Mouse (Mus musculus) lung, embryonic 15.5 days (tissue): ENCODE measurements around the gene Fryl. TPM values are rescaled to one million over a fixed set of nuclear protein-coding genes. Genes with fewer than 3 reads are reported as not detected.

Experiments used
- ATAC-seq: fragments of 200-750 bp; cut with Nextera tagmentation; 2 replicates; pipeline ENCODE4 v1.8.0; 2017; ENCODE audit warnings: moderate number of reproducible peaks, borderline replicate concordance; ENCODE audit not compliant: low FRiP score, low TSS enrichment; ENCODE audit errors: extremely low read depth
- H3K27ac ChIP-seq: fragments of 300-500 bp; sonication (generic); 2 replicates; pipeline ENCODE4 v1.5.1; 2015; ENCODE audit warnings: moderate library complexity, mild to moderate bottlenecking, inconsistent platforms
- H3K27me3 ChIP-seq: fragments of 300-500 bp; sonication (generic); 2 replicates; pipeline ENCODE4 v1.6.1; 2015; ENCODE audit warnings: inconsistent platforms
- H3K36me3 ChIP-seq: fragments of 300-500 bp; sonication (generic); 2 replicates; pipeline ENCODE4 v1.6.1; 2015; ENCODE audit warnings: inconsistent platforms
- H3K4me1 ChIP-seq: fragments of 300-500 bp; sonication (generic); 2 replicates; pipeline ENCODE4 v1.6.1; 2015; ENCODE audit warnings: inconsistent platforms
- H3K4me2 ChIP-seq: fragments of 300-500 bp; sonication (generic); 2 replicates; pipeline ENCODE4 v1.6.1; 2015; ENCODE audit warnings: inconsistent platforms, mild to moderate bottlenecking, moderate library complexity
- H3K4me3 ChIP-seq: fragments of 300-500 bp; sonication (generic); 2 replicates; pipeline ENCODE4 v1.5.1; 2015; ENCODE audit warnings: mild to moderate bottlenecking, inconsistent platforms
- H3K9ac ChIP-seq: fragments of 300-500 bp; sonication (generic); 2 replicates; pipeline ENCODE4 v1.6.1; 2015; ENCODE audit warnings: inconsistent platforms
- H3K9me3 ChIP-seq: fragments of 300-500 bp; sonication (generic); 2 replicates; pipeline ENCODE4 v1.6.1; 2016; ENCODE audit warnings: inconsistent platforms
- WGBS: fragments of 180-500 bp; shearing (Covaris S2); methylation state at CpG from one replicate; pipeline ENCODE4 v1.1.7; 2015; 5-methylcytosine and 5-hydroxymethylcytosine counted together
- polyA plus RNA-seq: library from polyadenylated mRNA; unstranded; fragments of >200 nt; fragmentation: Nextera tagmentation; extraction: Ambion mirVana; gene quantifications from 2 replicates; pipeline ENCODE4 v1.2.1, GENCODE M21; 2015

Gene Fryl
- polyA plus RNA-seq, 1 experiment from 2014 or later, result 24.5 TPM

DNA sequence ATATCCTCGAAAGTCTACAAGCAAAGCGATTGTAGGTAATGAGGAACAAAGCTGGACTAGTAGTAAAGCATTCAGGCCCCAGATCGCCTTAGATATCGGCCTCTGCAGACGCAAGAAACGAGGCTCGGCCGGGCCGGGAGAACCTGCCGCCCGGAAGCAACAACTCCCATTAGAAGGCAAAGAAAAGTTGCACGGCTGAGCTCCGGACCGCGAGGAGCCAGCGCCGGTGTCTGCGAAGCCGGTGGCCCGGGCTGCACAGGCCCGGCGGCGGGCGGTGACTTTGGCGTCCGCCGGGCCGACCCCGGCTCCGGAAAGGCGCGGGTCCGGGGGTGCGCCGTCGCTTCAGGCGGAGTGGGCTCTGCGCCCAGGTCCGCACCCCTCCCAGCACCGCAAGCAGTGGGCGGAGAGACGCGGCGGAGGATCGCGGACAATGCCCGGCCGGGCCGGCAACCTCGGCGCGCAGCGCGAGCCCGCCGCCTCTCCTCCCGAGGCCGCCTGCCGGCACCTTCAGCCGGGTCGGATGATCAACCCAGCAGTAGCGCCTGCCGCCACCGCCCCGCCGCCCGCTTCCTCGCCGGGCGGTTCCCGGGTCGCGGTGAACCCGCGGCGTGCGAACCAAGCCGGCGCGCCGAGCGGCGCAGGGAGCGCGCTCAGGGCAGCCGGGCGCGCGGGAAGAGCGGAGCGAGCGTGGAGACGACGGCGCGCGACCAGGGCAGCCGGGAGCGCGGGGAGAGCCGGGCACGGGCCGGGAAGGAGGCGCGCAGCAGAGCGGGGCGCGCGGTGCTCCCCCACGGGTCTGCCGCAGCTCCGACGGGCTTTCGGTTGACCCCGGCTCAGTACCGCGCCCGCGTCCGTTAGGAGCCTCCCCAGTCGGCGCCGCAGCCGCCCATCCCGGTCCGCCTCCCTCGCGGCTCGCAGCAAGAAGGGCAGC is 833 bp downstream of the Fryl start:
- Histone ChIP-seq H3K4me2 (peak overlapping the region; percentile 76), H3K9me3 (no peaks in the 10 kb centered on the region), H3K36me3 (no peaks in the 10 kb centered on the region), H3K27me3 (no peaks in the 10 kb centered on the region), H3K4me1 (peaks cover 18% of the 10 kb centered on the region), H3K4me3 (peak overlapping the region; percentile 97), H3K27ac (peak overlapping the region; percentile 93), H3K9ac (peak overlapping the region; percentile 82)
- ATAC-seq, result peak; percentile 67
- WGBS, result under 1% methylated on average over 86 of the region's 129 CpGs

DNA sequence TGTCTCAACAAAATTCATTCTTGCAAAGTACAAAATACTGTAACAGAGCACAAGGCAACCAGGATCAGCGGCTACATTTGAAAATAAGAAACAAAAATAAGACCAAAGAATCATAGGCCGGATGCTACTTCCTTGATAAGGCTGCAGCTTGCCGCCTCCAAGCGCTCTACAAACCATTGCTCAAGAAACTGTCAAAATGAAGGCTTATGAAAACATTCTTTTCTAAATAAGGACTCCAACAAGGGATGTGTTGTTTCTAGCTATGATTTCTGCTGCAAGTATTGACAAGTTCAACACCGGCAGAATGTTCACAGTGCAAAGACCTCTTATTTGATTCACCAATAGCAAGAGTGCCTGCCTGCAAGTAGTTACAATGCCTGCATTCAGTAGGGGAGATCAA is 1.8 kb downstream of the Fryl start:
- Histone ChIP-seq H3K4me1 (peaks cover 18% of the 10 kb centered on the region), H3K36me3 (no peaks in the 10 kb centered on the region), H3K9ac (peak overlapping the region; percentile 82), H3K4me3 (peak overlapping the region; percentile 97), H3K27me3 (no peaks in the 10 kb centered on the region), H3K27ac (no peak overlapping the region; the same call in 1 of the 2 replicates), H3K9me3 (no peaks in the 10 kb centered on the region), H3K4me2 (peak overlapping the region; percentile 76)
- WGBS, result 19% methylated on average over 5 of the region's 5 CpGs
- ATAC-seq, result no peak

DNA sequence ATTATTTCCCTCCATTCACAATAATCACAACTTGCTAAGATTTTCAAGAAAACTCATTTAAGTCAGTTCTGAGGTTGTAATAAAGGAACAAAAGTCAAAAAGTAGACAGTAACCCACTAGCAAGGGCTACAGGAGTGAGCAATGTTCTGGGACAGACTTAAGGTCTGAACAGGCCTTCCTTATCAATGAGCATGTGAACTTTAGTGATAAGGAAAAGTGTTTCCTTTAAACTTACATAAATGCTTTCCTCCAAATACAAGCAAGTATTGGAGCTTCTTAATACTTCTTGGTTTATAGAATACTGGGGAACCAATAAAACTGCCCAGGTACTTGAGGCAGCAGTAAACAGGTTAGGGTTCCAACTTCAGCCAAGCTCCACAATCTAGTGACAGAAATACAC is 3.7 kb downstream of the Fryl start:
- peaks cover 18% of the 10 kb centered on the region for H3K4me1 ChIP-seq
- no peak for ATAC-seq
- H3K27me3 ChIP-seq, result no peaks in the 10 kb centered on the region
- H3K27ac ChIP-seq, result no peak overlapping the region
- no peaks in the 10 kb centered on the region for H3K9me3 ChIP-seq
- H3K9ac ChIP-seq, result no peak overlapping the region
- no peak overlapping the region for H3K4me2 ChIP-seq
- no peak overlapping the region for H3K4me3 ChIP-seq
- H3K36me3 ChIP-seq, result no peaks in the 10 kb centered on the region

DNA sequence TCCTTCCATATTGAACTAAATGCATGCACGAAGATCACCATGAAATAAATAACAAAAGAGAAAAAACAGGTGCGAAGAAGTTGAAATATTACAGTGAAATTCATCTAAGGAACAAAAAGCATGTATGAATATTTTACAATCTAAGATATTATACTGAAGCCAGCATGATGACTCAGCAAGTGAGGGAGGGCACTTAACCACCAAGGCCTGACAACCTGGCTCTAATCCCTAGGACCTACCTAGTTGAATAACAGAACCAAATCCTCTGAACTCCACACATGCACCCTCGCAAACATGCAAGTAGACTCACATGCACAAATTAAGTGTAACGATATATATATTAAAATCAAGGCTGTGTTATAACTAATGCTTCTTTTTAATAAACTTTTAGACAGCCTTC is 7.1 kb downstream of the Fryl start:
- H3K9ac ChIP-seq, result no peak overlapping the region
- no peaks in the 10 kb centered on the region for H3K9me3 ChIP-seq
- H3K4me2 ChIP-seq, result no peak overlapping the region
- no peak overlapping the region for H3K27ac ChIP-seq
- ATAC-seq, result no peak
- WGBS, result 94% methylated on average over 4 of the region's 4 CpGs
- no peak overlapping the region for H3K4me3 ChIP-seq
- H3K4me1 ChIP-seq, result peaks cover 14% of the 10 kb centered on the region
- H3K36me3 ChIP-seq, result no peaks in the 10 kb centered on the region
- H3K27me3 ChIP-seq, result no peaks in the 10 kb centered on the region

DNA sequence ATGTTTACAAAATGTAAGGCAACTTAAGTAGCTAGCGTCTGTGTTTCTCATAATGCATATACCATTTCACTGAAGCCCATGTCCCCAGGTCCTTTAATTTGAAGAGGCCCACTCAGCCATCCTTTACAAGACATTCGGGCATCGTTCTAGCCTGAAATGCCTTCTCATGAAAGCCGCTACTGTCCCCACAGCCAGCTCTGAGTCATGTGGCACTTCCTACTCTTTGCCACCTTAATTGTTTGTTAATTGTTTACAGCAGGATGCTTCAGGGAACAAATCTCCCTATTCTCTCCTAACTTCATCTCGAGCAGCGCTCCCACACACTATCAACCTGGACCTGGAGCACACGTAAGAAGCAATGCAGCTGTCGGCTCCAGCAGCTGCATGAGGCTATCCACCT is 8.2 kb downstream of the Fryl start:
- ATAC-seq, result no peak
- WGBS, result 80% methylated on average over 8 of the region's 8 CpGs
- Histone ChIP-seq H3K27me3 (no peaks in the 10 kb centered on the region), H3K36me3 (no peaks in the 10 kb centered on the region), H3K4me2 (no peak overlapping the region), H3K9me3 (no peaks in the 10 kb centered on the region), H3K9ac (no peak overlapping the region), H3K4me1 (peaks cover 10% of the 10 kb centered on the region; the same call in 1 of the 2 replicates), H3K27ac (no peak overlapping the region), H3K4me3 (no peak overlapping the region)

DNA sequence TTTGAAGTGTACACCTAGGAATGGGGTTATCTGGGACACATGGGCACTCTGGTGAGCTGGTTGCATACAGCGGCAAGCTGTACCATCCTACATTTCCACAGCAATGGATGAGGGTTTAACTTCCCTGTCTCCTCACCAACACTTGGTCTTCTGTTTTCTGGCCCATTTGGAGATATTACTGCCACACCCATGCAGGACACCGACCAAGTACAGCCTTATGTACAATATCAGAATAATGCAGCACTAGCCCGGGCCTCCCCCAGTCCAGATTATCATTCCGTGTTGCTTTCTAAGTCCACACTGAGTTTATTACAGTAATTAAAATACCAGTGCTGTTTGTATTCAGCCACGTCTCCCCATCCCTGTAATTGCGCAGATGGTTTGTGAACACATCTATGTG is 10.0 kb downstream of the Fryl start:
- Histone ChIP-seq H3K9me3 (no peaks in the 10 kb centered on the region), H3K36me3 (no peaks in the 10 kb centered on the region), H3K4me3 (no peak overlapping the region), H3K27me3 (no peaks in the 10 kb centered on the region), H3K27ac (no peak overlapping the region), H3K4me1 (peaks cover 6% of the 10 kb centered on the region; the same call in 1 of the 2 replicates), H3K4me2 (no peak overlapping the region), H3K9ac (no peak overlapping the region)
- ATAC-seq, result no peak
- 90% methylated on average over 6 of the region's 6 CpGs for WGBS

DNA sequence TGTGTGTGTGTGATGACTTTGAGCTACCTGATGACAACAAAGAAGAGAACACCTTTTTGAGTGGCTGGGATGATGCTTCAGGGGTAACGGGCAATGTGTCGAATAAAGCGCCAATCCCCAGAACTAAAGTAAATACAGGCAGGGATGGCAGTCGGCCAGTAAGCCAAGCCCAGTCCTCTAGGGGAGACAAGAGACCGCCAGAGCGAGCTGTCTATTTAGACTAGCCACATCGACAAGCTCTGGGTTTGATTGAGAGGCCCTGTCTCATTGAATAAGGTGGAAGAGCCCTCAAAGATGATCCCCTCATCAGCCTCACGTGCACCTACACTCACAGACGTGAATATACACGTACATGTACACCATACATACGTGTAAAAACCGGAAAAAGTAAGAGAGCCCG is 12.0 kb downstream of the Fryl start:
- Histone ChIP-seq H3K27ac (no peak overlapping the region), H3K4me2 (no peak overlapping the region), H3K9me3 (no peaks in the 10 kb centered on the region), H3K4me1 (peaks cover 6% of the 10 kb centered on the region; the same call in 1 of the 2 replicates), H3K9ac (no peak overlapping the region), H3K4me3 (no peak overlapping the region), H3K36me3 (no peaks in the 10 kb centered on the region), H3K27me3 (no peaks in the 10 kb centered on the region)
- 45% methylated on average over 13 of the region's 13 CpGs for WGBS
- peak; percentile 35; the same call in 1 of the 2 replicates for ATAC-seq

DNA sequence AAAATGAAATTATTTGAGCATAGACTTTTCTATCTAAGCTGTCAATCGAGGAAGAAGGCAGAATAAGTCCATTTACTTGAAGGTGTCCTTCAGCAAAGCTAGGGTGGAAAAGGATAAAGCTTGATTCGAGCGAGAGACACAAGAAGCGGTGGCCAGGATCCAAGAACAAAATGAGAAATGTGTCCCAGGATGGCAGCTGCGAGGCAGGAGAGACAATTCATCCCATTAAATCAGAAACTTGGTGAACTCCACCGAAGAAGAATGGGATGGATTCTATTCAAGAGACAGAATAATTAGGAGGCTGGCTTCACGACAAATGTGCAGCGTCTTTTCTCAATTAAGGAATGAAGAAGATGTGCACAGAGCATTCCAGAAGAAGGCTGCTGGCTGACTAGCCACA is 14.5 kb downstream of the Fryl start:
- Histone ChIP-seq H3K9ac (no peak overlapping the region), H3K27ac (no peak overlapping the region), H3K4me2 (no peak overlapping the region), H3K9me3 (no peaks in the 10 kb centered on the region), H3K27me3 (no peaks in the 10 kb centered on the region), H3K36me3 (no peaks in the 10 kb centered on the region), H3K4me1 (peaks cover 6% of the 10 kb centered on the region; the same call in 1 of the 2 replicates), H3K4me3 (no peak overlapping the region)
- WGBS, result 59% methylated on average over 8 of the region's 8 CpGs
- no peak for ATAC-seq

DNA sequence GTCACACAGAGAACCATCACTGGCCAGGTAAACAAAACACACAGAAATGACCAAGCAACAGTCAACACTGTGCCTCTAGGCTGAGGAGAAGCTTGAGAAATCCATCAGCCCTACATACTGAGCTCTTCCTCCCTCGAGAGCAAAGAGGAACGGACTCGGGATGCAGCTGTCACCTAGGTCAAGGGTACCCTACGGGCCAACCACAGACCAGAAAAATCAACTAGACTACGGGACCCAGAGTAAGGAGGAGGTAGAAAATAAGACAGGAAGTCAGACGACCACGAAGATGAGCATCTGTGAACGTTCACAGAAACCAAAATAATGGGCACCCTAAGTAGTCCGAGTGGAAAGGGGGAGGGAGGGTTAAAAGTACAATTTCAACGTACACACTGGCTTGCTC is 15.1 kb downstream of the Fryl start:
- no peak overlapping the region for H3K4me3 ChIP-seq
- H3K27me3 ChIP-seq, result no peaks in the 10 kb centered on the region
- H3K4me1 ChIP-seq, result peaks cover 6% of the 10 kb centered on the region; the same call in 1 of the 2 replicates
- no peak overlapping the region for H3K4me2 ChIP-seq
- WGBS, result 68% methylated on average over 10 of the region's 10 CpGs
- no peak overlapping the region for H3K9ac ChIP-seq
- no peaks in the 10 kb centered on the region for H3K9me3 ChIP-seq
- no peak for ATAC-seq
- H3K27ac ChIP-seq, result no peak overlapping the region
- no peaks in the 10 kb centered on the region for H3K36me3 ChIP-seq

DNA sequence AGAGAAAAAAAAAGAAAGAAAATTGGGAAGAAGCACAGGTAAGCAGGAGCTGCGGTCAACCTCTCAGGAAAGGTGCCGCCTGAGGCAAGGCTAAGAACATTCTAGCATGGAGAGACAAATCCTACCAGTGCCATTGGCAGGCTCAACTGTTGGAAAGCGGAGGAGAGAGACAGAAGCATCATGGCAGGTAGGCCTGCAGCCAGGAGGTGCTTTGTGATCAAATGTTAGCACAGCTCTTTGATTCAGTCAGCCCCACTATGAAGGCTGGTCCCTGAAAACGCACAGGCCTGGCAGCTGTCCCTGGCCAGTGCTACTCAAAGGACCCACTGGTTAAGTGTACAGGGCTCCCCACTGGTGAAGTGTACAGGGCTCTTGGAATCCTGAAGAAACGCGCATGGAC is 16.0 kb downstream of the Fryl start:
- H3K9me3 ChIP-seq, result no peaks in the 10 kb centered on the region
- peaks cover 6% of the 10 kb centered on the region; the same call in 1 of the 2 replicates for H3K4me1 ChIP-seq
- no peaks in the 10 kb centered on the region for H3K27me3 ChIP-seq
- 90% methylated on average over 6 of the region's 6 CpGs for WGBS
- no peak overlapping the region for H3K27ac ChIP-seq
- H3K9ac ChIP-seq, result no peak overlapping the region
- H3K36me3 ChIP-seq, result no peaks in the 10 kb centered on the region
- ATAC-seq, result no peak
- no peak overlapping the region for H3K4me2 ChIP-seq
- no peak overlapping the region for H3K4me3 ChIP-seq

DNA sequence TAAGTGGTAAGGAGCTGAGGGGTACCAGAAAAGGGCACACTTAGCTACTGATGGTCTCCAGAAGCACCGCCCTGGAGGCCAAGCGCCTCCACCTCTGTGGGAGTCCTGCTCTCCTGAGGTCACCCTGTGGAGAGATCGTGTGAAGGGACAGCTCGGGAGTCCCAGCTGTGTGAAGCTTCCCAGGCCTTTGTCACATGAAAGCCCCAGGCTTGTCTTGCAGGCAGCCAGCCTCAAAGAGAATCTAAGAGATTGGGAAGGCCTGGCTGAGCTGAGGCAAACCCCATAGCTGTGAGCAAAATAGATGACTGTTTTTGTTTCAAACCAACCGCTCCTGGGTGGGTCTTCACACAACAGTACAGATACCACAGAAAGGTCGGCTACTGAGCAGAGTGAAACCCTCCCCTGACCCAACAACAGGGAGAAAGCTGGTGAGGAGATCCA is 19.5 kb downstream of the Fryl start:
- 49% methylated on average over 6 of the region's 6 CpGs for WGBS
- Histone ChIP-seq H3K4me1 (peaks cover 17% of the 10 kb centered on the region), H3K9ac (no peak overlapping the region), H3K27ac (no peak overlapping the region), H3K27me3 (no peaks in the 10 kb centered on the region), H3K36me3 (no peaks in the 10 kb centered on the region), H3K4me2 (no peak overlapping the region), H3K4me3 (no peak overlapping the region), H3K9me3 (no peaks in the 10 kb centered on the region)
- no peak for ATAC-seq

DNA sequence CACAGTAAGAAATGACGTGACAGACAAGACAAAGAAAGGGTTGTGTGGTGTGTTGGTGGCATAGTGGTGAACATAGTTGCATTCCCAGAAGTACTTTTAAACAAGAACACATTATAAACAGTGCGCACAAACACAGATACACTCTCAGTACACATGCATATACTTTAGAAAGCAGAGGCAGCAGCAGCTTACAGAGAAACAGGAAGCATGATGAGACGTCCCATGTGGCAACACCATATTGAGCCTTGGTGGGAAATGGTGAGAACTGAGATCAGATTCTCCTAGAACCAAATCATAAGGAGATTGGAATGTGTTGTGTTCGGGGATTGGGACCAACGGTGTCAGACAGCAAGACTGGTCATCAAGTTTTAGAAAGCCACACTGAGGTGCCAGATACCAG is 21.2 kb downstream of the Fryl start:
- 79% methylated on average over 5 of the region's 5 CpGs for WGBS
- no peak for ATAC-seq
- Histone ChIP-seq H3K27me3 (no peaks in the 10 kb centered on the region), H3K27ac (no peak overlapping the region), H3K4me2 (no peak overlapping the region), H3K9ac (no peak overlapping the region), H3K4me3 (no peak overlapping the region), H3K9me3 (no peaks in the 10 kb centered on the region), H3K36me3 (no peaks in the 10 kb centered on the region), H3K4me1 (peaks cover 20% of the 10 kb centered on the region)
